Comparison of ENCODE assay signal across 8 mouse cellular contexts in the genomic region with DNA sequence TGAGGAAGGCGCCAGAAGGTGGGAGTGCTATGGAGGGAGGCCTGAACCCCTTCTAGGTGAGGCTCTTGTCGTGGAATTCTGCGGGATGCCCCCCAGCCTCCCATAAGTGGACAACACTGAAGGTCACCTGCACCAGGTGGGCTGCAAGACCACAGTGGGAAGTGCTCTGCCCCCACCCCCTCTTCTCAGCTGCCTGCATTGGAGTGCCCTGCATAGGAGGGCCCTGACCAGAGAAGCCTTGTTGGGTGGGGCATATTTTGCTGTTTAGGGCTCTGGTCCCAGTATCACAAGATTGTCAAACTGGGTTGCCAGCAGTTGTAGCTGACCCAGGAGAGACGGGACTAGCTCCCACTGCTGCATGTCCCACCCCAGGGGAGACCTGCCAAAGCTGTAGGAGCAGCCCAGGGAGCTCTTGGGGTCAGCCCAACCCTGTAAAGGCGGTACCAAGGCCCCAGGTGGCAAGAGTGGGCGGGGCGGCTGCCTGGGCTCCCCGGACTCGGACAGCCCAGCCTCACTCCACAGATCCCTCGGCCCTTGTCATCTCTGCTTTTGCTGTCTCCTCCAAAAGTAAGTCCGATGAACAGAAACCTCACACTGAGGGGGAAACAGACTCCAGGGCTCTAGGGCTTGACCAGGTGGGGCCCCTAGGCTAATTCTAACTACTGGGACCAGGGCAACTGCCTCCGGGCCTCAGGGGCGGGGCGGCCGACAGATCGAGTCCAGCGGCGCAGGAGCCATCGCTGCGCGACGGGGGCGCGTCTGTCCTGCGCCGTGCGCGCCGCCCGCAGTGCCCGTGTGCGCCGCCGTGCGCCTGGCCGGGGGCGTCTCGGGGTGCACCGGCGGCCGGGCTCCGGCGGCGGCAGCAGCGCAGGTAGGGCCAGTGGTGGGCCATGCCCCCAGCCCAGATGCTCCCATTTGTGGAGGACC. TPM values are rescaled to one million over a fixed set of nuclear protein-coding genes. Genes with fewer than 3 reads are reported as not detected.
DNase-seq lines count a peak whose midpoint lies in the region; ATAC-seq and TF ChIP-seq lines count a peak whose summit lies in the region.

TSS of gene Gng13 (plus strand) at position 461 of the 927 bp plus-strand sequence.

- ATAC-seq in frontal cortex, adult (ENCODE audit: low TSS enrichment): peak; percentile 78; the same call in 1 of the 2 replicates
- peak; percentile 20; the same call in 1 of the 2 replicates for ATAC-seq in forebrain, embryonic 12.5 days (ENCODE audit: low FRiP score)
- 0 out of 2 replicates have a peak, but pooled peaks have one; percentile 29 for ATAC-seq in megakaryocyte progenitor cell, adult 5-6 weeks (replicated peaks; ENCODE audit: poor library complexity)
- ATAC-seq in activated CD4-positive, CD25-positive, alpha-beta regulatory T cell, adult 4 months: no peak

- TF ChIP-seq CTCF in CH12.LX (conservative IDR thresholded peaks at IDR 0.05 in 1 of 2, IDR thresholded peaks at IDR 0.05 in 1 of 2; ENCODE audit: low read depth in 2 of 2, low read length in 2 of 2): no peak

- 2% methylated on average over 45 of the region's 45 CpGs for WGBS in forebrain, embryonic 12.5 days

- H3K9ac ChIP-seq in CH12.LX (ENCODE audit: insufficient read depth, low read depth): no peak within 1 kb of the TSS; the same call in 1 of the 2 replicates
- H3K9ac ChIP-seq in forebrain, embryonic 12.5 days: peak within 1 kb of the TSS; percentile 46

- H3K9me3 ChIP-seq in CH12.LX (replicated peaks; ENCODE audit: low read length): peaks cover 4% of the 10 kb centered on the region
- no peaks in the 10 kb centered on the region for H3K9me3 ChIP-seq in forebrain, embryonic 12.5 days

- peak within 1 kb of the TSS; percentile 52; the same call in 1 of the 2 replicates for H3K4me2 ChIP-seq in CH12.LX (ENCODE audit: insufficient read depth, low read depth, poor library complexity, severe bottlenecking)
- peak within 1 kb of the TSS; percentile 60 for H3K4me2 ChIP-seq in forebrain, embryonic 12.5 days

- dilution Hi-C loops in CH12.LX (cut with MboI; ENCODE audit: extremely low pct_ligation_motif_present, extremely low pct_unique_long_range_greater_than_20kb, low sequenced_read_pairs): no loop called here

- no peak for DNase-seq in frontal cortex, postnatal 10 days (ENCODE audit: low spot score in 2 of 2)
- DNase-seq in CH12.LX (ENCODE audit: extremely low read depth): no peak
- DNase-seq in kidney, postnatal 10 days: peak; percentile 57
- no peak for DNase-seq in thymus, postnatal 10 days (ENCODE audit: low spot score in 2 of 2)

- no peaks in the 10 kb centered on the region for H3K79me2 ChIP-seq in CH12.LX (replicated peaks; ENCODE audit: control insufficient read depth, extremely low read depth, insufficient read depth, poor library complexity, severe bottlenecking)

- TF ChIP-seq RAD21 in CH12.LX (IDR thresholded peaks at IDR 0.05; ENCODE audit: low read depth, low read length): no peak

- no peak within 1 kb of the TSS for H3K27ac ChIP-seq in CH12.LX (ENCODE audit: insufficient read depth, low read depth)
- H3K27ac ChIP-seq in forebrain, embryonic 12.5 days: no peak within 1 kb of the TSS

- H3K27me3 ChIP-seq in CH12.LX (replicated peaks): peaks cover 24% of the 10 kb centered on the region
- peaks cover 39% of the 10 kb centered on the region for H3K27me3 ChIP-seq in forebrain, embryonic 12.5 days

- in situ Hi-C loops in CH12.LX (cut with MboI; ENCODE audit: low pct_ligation_motif_present, low pct_unique_long_range_greater_than_20kb, low sequenced_read_pairs): no loop called here

- H3K36me3 ChIP-seq in CH12.LX (replicated peaks in 1 of 2; ENCODE audit: control insufficient read depth in 1 of 2, insufficient read depth in 1 of 2, low read length in 1 of 2): peaks cover 29 to 45% of the 10 kb centered on the region in 2 experiments
- H3K36me3 ChIP-seq in forebrain, embryonic 12.5 days (replicated peaks): peaks cover 33% of the 10 kb centered on the region

- peaks cover 23 to 34% of the 10 kb centered on the region in 2 experiments for H3K4me1 ChIP-seq in CH12.LX (ENCODE audit: control insufficient read depth in 1 of 2, insufficient read depth in 2 of 2)
- H3K4me1 ChIP-seq in forebrain, embryonic 12.5 days: peaks cover 10% of the 10 kb centered on the region

- no peak for TF ChIP-seq POLR2A in CH12.LX (IDR thresholded peaks at IDR 0.05; ENCODE audit: low read depth, low read length)

- peak within 1 kb of the TSS in 1 of 3 experiments; percentile 33 for H3K4me3 ChIP-seq in CH12.LX (replicated peaks in 1 of 3; ENCODE audit: low read depth in 2 of 3, low read length in 2 of 3, poor library complexity in 1 of 3)
- peak within 1 kb of the TSS; percentile 36 for H3K4me3 ChIP-seq in forebrain, embryonic 12.5 days (replicated peaks)

- no peak for TF ChIP-seq EP300 in CH12.LX (IDR thresholded peaks at IDR 0.05; ENCODE audit: low read length)

TF ChIP-seq in CH12.LX, 34 proteins besides CTCF, POLR2A, EP300 and RAD21:
- TF ChIP-seq SMC3 (IDR thresholded peaks at IDR 0.05; ENCODE audit: low read depth, low read length) (no peak), MYC (IDR thresholded peaks at IDR 0.05; ENCODE audit: low read depth, low read length) (no peak), NELFE (IDR thresholded peaks at IDR 0.05; ENCODE audit: low read depth, low read length) (no peak), TBP (conservative IDR thresholded peaks at IDR 0.05; ENCODE audit: low read depth, low read length) (no peak), RCOR1 (conservative IDR thresholded peaks at IDR 0.05; ENCODE audit: low read depth, low read length) (no peak), CHD1 (IDR thresholded peaks at IDR 0.05; ENCODE audit: low read depth, low read length) (no peak), BHLHE40 (IDR thresholded peaks at IDR 0.05; ENCODE audit: low read depth, low read length) (no peak), POLR2AphosphoS2 (IDR thresholded peaks at IDR 0.05; ENCODE audit: low read depth, low read length) (no peak), ZC3H11A (IDR thresholded peaks at IDR 0.05; ENCODE audit: low read depth, low read length) (no peak), PAX5 (IDR thresholded peaks at IDR 0.05; ENCODE audit: low read length) (no peak)
TF ChIP-seq in CH12.LX: peak in this region for 0.

RNA-seq across cellular contexts. Expression of gene Gng13, which starts in this region (rescaled TPM):
- 2.9 and 3.4 TPM in 2 replicates for total RNA-seq in CH12.LX (2012; rRNA removed)
- not detected in 2 replicates for total RNA-seq in CH12.LX (2014; rRNA removed)
- polyA plus RNA-seq in CH12.LX (2012; ENCODE audit: insufficient read length, low read depth): 1.3 and 1.9 TPM in 2 replicates
- polyA plus RNA-seq in forebrain, embryonic 12.5 days (2016; fragmentation: Nextera tagmentation; extraction: Ambion mirVana): 1.7 and 1.9 TPM in 2 replicates
- total RNA-seq in megakaryocyte progenitor cell, adult 5-6 weeks (2015): not detected in 2 replicates
- total RNA-seq in megakaryocyte progenitor cell, adult 5-6 weeks (2017): 0.34 TPM in 1 of 2 replicates, not detected in the other
- polyA plus RNA-seq in activated CD4-positive, CD25-positive, alpha-beta regulatory T cell, adult 4 months (2017; shearing (Covaris generic)): not detected

Comparison
In these comparisons a context has a peak if more than half of its experiments do, and no peak if none do; other contexts are left out.
1. Peak in ATAC-seq in megakaryocyte progenitor cell, adult 5-6 weeks; RNA of the gene not detected or under 1 TPM.